Mouse (Mus musculus): ENCODE measurements around the gene Pou2f1.
A peak's percentile ranks its signal among the peaks of the same experiment; 100 is the strongest.

Gene Pou2f1

DNA sequence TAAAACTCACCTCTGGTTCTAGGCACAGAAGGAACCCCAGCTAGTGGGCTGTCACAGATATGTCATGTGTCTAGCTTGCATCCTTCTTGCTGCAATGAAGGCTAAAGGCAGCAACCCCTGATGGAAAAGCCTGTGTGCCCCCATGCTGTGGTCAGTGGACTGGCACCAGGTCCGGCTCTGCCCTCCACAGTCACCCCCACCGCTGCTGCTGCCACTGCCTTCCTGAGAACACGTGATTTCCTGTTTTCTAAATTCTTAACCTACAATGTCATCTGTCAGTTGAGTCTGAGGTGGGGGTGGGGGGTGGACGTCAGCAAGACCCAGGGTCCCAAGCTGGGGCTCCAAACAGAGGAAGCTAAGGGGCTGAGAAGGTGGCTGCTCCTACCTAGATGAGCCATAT lies 153.6 kb downstream of the Pou2f1 start:
- DNase-seq (ENCODE audit: extremely low spot score) = no peak

GRCm38 (mm10) chr1:165848417-165848816 lies 154.1 kb downstream of the Pou2f1 start:
- DNase-seq (ENCODE audit: extremely low spot score) = no peak

DNA sequence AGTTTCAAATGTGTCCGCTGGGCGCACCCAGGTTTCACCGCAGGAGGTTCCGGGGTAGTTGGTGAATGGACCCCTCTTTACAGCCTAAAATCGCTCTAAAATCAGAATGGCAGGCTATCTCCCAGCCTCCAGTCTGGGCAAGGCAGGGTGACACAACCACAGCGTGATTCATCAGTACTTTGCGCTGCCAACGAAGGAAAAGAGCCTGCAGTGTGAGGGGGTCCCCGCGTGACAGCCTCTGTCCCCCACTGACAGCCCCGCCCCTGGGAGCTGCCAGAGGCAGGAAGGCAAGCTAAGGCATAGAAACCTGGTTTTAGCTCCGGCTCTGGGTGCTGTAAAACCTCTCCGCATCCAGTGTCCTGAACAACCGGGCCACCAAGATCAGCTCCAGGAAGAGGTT lies 157.1 kb downstream of the Pou2f1 start:
- no peak for DNase-seq (ENCODE audit: extremely low spot score)

- DNase-seq (ENCODE audit: extremely low spot score) = no peak
Observed at GRCm38 (mm10) chr1:165844956-165845355, 157.5 kb downstream of the Pou2f1 start.

DNA sequence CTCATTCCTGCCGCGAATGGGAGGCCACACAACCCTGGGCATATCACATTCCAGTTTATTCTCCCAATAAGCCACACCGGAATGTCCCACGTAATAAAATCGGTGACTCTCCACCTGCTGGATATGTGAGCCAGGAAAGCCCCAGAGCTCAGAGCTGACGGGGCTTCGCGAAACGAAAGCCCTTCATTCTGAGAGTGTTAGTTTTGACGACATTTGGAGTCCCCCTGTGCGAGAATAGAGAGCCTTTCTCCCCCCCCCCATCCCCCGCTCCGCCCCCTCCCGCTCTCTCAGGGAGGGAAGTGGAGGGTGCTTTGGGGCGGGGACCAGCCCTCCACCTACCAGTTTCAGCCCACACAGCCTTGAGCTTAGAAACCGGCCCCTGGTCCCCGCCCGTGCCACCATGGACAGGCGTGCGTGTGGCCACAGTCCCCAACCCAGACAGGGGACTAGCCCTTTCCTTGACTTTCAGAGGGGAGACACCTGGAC lies 158.0 kb downstream of the Pou2f1 start:
- peak; percentile 53 for DNase-seq (ENCODE audit: extremely low spot score)

DNA sequence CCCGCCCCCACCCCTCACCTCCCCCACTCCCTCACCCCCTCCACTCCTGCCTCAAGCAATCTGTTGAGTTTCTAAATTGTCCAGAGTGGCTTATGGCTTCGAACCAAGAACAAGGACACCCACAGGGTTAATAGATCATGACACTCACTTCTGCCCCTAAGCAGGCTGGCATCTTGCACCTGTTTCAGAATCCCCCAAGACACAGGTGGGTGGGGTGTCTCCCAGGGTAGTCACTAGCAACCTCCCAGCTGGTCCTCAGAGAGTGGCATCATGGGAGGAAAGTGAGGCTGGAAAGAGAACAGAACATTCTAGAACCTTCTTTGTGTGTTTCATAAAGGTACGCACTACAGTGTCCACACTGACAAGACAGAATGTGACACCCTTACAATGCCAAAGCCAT lies 158.9 kb downstream of the Pou2f1 start:
- DNase-seq (ENCODE audit: extremely low spot score) = no peak

GRCm38 (mm10) chr1:165842170-165842569 lies 160.3 kb downstream of the Pou2f1 start:
- DNase-seq (ENCODE audit: extremely low spot score) = no peak

DNA sequence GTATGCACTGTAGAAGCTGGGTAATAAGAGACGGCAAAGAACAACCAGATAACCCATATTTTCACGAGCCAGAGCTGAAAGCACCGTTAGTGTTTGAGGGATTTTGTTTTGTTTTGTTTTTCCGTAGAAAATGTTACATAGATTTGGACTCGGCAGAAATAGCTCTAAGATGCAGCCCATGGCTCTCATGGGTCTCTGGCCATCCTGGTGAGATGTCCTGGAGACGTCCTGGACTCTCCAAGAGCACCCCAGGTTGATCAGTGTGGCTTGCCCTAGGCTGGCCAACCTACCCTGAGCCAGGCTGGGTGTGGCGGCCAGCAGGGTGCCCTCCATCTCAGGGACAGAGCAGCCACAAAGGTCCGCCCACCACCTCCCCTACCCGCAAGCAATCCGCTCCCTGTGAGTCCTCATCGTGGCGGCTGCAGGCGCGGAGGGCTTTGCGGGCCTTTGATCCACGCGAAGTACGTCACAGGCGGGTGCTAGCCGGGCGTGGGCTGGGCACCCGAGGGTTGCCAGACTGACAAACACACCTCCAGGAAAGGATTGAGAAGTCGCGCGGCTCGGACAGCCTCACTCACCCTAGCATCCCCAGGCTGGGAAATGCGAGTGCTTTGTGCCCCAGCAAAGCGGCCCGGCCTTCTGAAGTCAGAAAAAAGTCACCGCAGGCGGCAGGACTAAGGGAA lies 161.8 kb downstream of the Pou2f1 start:
- peak; percentile 64 for DNase-seq (ENCODE audit: extremely low spot score)

- DNase-seq (ENCODE audit: extremely low spot score) = no peak
Observed at GRCm38 (mm10) chr1:165839201-165839600, 163.3 kb downstream of the Pou2f1 start.

GRCm38 (mm10) chr1:165837546-165837945 lies 164.9 kb downstream of the Pou2f1 start:
- DNase-seq (ENCODE audit: extremely low spot score) = no peak

DNA sequence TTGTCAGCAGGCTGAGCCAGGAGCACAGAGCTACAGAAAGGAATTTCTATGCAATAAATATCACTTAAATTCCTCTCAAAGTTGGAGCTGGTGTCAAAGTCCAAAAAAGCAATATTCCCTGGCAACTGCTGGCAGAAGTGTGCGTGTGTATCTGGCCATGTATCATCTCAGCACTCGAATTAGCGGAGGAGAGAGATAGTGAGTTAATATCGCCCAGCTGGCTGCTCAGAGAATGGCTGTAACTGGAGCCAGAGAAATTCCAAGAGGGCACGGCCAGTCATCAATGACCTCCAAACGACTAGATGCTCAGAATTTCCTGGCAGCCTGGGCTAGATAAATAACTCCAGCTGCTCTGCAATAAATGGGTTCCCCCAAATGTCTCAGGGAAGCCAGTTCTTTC lies 166.0 kb downstream of the Pou2f1 start:
- DNase-seq (ENCODE audit: extremely low spot score) = peak; percentile 56

DNA sequence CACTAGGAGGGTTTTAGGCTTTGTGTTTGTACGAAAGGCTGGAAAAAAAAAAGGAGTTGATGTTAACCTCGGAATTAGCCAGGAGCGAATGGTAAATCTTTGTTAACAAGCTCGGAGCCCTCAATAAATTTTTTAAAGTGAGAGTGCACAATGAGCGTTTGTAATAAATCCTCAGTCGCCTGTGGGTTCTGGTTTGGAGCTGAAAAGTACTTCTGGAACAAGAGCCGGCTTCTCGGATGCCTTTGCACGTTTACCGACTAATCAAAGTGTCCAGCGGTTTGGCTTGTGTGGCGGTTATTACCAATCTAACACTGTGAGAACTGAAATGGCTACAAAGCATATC lies 167.9 kb downstream of the Pou2f1 start:
- no peak for DNase-seq (ENCODE audit: extremely low spot score)

GRCm38 (mm10) chr1:165833910-165834632 lies 168.4 kb downstream of the Pou2f1 start:
- DNase-seq (ENCODE audit: extremely low spot score) = no peak

GRCm38 (mm10) chr1:165833244-165833643 lies 169.2 kb downstream of the Pou2f1 start:
- no peak for DNase-seq (ENCODE audit: extremely low spot score)

DNA sequence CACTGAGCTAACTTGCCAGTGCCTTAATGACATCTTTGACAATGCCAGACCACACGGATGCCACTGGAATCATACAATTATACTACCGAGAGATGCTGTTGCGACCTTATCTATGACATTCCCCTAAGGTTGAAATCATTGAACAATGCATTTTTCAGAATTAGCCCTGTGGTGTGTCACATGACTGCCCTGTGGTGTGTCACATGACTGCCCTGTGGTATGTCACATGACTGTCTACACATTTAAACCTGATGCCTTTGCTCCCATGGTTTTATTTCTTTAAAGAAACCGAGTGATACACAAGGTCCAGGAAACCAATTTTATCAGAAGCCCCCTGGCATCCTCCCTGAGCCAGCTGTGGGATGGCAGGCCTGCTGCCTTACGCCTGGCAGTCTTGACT lies 172.6 kb downstream of the Pou2f1 start:
- DNase-seq (ENCODE audit: extremely low spot score) = no peak

DNA sequence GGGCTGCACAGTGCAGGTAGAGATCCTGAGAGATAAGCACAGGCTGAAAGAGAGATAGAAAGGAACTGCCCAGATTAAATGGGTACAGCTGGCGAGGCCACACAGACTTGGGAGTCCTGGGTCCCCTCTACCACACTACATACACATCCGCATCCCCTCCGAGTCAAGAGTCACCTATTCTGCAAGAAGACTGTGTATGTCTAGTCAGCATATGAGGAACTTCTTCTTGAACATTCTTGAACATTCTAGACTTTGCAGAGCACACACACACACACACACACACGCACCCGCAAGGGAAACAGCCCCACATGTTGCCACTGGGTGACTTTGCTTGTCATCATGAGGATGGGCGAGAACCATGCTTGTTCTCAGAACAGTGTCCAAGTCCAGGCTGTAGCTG lies 173.9 kb downstream of the Pou2f1 start:
- no peak for DNase-seq (ENCODE audit: extremely low spot score)

GRCm38 (mm10) chr1:165828173-165828572 lies 174.3 kb downstream of the Pou2f1 start:
- no peak for DNase-seq (ENCODE audit: extremely low spot score)

DNA sequence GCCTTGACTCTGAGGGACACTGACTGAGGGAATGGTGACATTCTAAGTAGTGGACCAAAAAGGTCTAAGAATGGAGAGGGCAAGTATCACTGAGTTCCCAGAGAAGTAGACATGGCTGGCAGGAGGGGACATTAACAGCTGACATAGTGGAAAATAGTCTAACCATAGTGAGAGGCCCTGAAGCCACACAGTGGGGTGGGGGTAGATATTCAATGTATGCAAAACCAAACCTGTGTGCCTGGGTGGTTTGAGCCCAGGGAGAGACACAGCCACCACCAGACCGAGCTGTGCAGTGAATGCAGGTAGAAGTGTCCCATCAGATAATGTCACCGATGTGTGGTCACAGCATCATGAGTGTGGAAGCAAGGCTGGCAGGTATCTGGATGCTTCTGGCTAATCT lies 180.4 kb downstream of the Pou2f1 start:
- DNase-seq (ENCODE audit: extremely low spot score) = no peak

DNA sequence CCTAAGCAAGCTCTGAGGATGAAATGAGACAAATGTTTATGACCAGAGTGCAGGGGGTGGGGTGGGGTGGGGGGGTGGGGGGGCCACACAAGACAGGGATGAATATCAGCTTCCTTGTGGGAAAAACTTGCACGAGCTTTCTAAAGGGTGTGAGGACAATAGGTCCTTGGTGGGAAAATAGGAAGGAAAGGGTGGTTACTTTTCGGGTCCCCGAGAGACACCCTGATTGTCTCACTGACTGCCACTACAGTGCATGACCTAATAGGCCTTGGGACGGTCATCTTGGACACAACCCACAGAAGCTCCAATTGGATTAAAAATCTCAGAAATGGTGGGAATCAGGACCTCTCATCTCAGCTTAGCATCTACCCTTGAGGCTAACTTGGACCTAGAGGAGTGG lies 183.3 kb downstream of the Pou2f1 start:
- DNase-seq (ENCODE audit: extremely low spot score) = no peak

- no peak for DNase-seq (ENCODE audit: extremely low spot score)
Observed at GRCm38 (mm10) chr1:165818145-165818860, 184.2 kb downstream of the Pou2f1 start.

DNA sequence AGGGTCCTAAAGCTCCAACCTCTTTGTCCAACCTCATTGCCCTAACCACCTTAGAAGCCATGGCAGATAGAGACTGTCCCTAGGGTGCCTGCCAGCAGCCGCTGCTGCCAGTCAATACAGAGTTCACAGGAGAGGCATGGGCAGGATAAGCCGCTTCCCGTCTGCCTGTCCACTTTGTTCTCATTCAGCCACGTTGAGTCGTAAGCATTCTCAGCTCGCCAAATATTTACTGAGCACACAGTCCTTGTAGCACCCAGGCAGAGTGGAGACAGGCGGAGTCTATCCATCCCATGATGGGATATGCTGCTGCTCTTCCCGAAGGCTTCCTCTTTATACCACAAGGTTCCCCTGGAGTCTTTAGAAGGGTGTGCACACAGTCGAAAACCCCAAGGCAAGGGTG lies 185.2 kb downstream of the Pou2f1 start:
- DNase-seq (ENCODE audit: extremely low spot score) = no peak

- no peak for DNase-seq (ENCODE audit: extremely low spot score)
Observed at GRCm38 (mm10) chr1:165816391-165816790, 186.1 kb downstream of the Pou2f1 start.
